Mouse (Mus musculus): ENCODE results near the gene Theg. TPM values are rescaled to one million over a fixed set of nuclear protein-coding genes. Genes with fewer than 3 reads are reported as not detected.
A peak's percentile ranks its signal among the peaks of the same experiment; 100 is the strongest.

Theg gene
- not detected for total RNA-seq (2021)
- long read RNA-seq, experiment 1: 0 reads
- long read RNA-seq, experiment 2: 0 reads

- DNase-seq (ENCODE audit: low spot score in 2 of 2): no peak
Measured at GRCm38 (mm10) chr10:79587061-79587751, at the start of gene Theg. Gene Theg (minus strand): TSS chr10:79587331.

GRCm38 (mm10) chr10:79636287-79636686 is 49.2 kb upstream of the Theg start:
- DNase-seq (ENCODE audit: low spot score in 2 of 2): no peak

- DNase-seq (ENCODE audit: low spot score in 2 of 2): no peak
Measured at GRCm38 (mm10) chr10:79633006-79633777, 46.1 kb upstream of the Theg start.

- DNase-seq (ENCODE audit: low spot score in 2 of 2): no peak
Measured at GRCm38 (mm10) chr10:79631432-79631831, 44.3 kb upstream of the Theg start.

GRCm38 (mm10) chr10:79628377-79628776 is 41.2 kb upstream of the Theg start:
- no peak for DNase-seq (ENCODE audit: low spot score in 2 of 2)

GRCm38 (mm10) chr10:79626156-79626555 is 39.0 kb upstream of the Theg start:
- no peak for DNase-seq (ENCODE audit: low spot score in 2 of 2)

- no peak for DNase-seq (ENCODE audit: low spot score in 2 of 2)
Measured at GRCm38 (mm10) chr10:79625398-79625797, 38.3 kb upstream of the Theg start.

- DNase-seq (ENCODE audit: low spot score in 2 of 2): no peak
Measured at GRCm38 (mm10) chr10:79623950-79624349, 36.8 kb upstream of the Theg start.

- no peak for DNase-seq (ENCODE audit: low spot score in 2 of 2)
Measured at GRCm38 (mm10) chr10:79616376-79616775, 29.2 kb upstream of the Theg start.

GRCm38 (mm10) chr10:79615860-79616259 is 28.7 kb upstream of the Theg start:
- no peak for DNase-seq (ENCODE audit: low spot score in 2 of 2)

GRCm38 (mm10) chr10:79614305-79614643 is 27.1 kb upstream of the Theg start:
- no peak for DNase-seq (ENCODE audit: low spot score in 2 of 2)

- DNase-seq (ENCODE audit: low spot score in 2 of 2): peak; percentile 22 to 30
Measured at GRCm38 (mm10) chr10:79613578-79614304, 26.6 kb upstream of the Theg start, which contains the start of gene C2cd4c. Gene C2cd4c (minus strand): TSS chr10:79614025.

GRCm38 (mm10) chr10:79612192-79613135 is 25.3 kb upstream of the Theg start:
- DNase-seq (ENCODE audit: low spot score in 2 of 2): no peak

GRCm38 (mm10) chr10:79611296-79611695 is 24.2 kb upstream of the Theg start:
- DNase-seq (ENCODE audit: low spot score in 2 of 2): no peak

GRCm38 (mm10) chr10:79609276-79609675 is 22.1 kb upstream of the Theg start:
- DNase-seq (ENCODE audit: low spot score in 2 of 2): no peak

GRCm38 (mm10) chr10:79607892-79608291 is 20.8 kb upstream of the Theg start:
- DNase-seq (ENCODE audit: low spot score in 2 of 2): no peak

- DNase-seq (ENCODE audit: low spot score in 2 of 2): no peak
Measured at GRCm38 (mm10) chr10:79606537-79606936, 19.4 kb upstream of the Theg start.

- DNase-seq (ENCODE audit: low spot score in 2 of 2): no peak
Measured at GRCm38 (mm10) chr10:79597936-79598230, 10.8 kb upstream of the Theg start.

- DNase-seq (ENCODE audit: low spot score in 2 of 2): no peak
Measured at GRCm38 (mm10) chr10:79597051-79597935, 10.2 kb upstream of the Theg start.

- DNase-seq (ENCODE audit: low spot score in 2 of 2): no peak
Measured at GRCm38 (mm10) chr10:79595590-79595929, 8.4 kb upstream of the Theg start.

Data from adrenal gland, postnatal 4 days (tissue).